Mouse (Mus musculus): ENCODE results near the gene Map2k3. TPM values are rescaled to one million over a fixed set of nuclear protein-coding genes. Genes with fewer than 3 reads are reported as not detected.
A peak's percentile ranks its signal among the peaks of the same experiment; 100 is the strongest.

Map2k3 gene
- total RNA-seq, 2 experiments from 2014 or later: 144 to 173 TPM

GRCm38 (mm10) chr11:60922195-60922594 lies 9.6 kb upstream of the Map2k3 start:
- intact Hi-C loops (cut with DNase I; ENCODE audit: low total_unique reads): no loop called here
- DNase-seq: no peak

GRCm38 (mm10) chr11:60922964-60923363 lies 8.9 kb upstream of the Map2k3 start:
- DNase-seq: no peak

GRCm38 (mm10) chr11:60924498-60924897 lies 7.3 kb upstream of the Map2k3 start:
- intact Hi-C loops (cut with DNase I; ENCODE audit: low total_unique reads): no loop called here
- DNase-seq: no peak

More at GRCm38 (mm10) chr11:60922964-60923363, 8.9 kb upstream of the Map2k3 start:
- intact Hi-C loops (cut with DNase I; ENCODE audit: low total_unique reads): no loop called here

GRCm38 (mm10) chr11:60924981-60925380 lies 6.9 kb upstream of the Map2k3 start:
- intact Hi-C loops (cut with DNase I; ENCODE audit: low total_unique reads): no loop called here
- no peak for DNase-seq

GRCm38 (mm10) chr11:60927264-60927663 lies 4.6 kb upstream of the Map2k3 start:
- intact Hi-C loops (cut with DNase I; ENCODE audit: low total_unique reads): no loop called here
- DNase-seq: peak; percentile 87

GRCm38 (mm10) chr11:60930724-60931281 lies 1.0 kb upstream of the Map2k3 start:
- intact Hi-C loops (cut with DNase I; ENCODE audit: low total_unique reads): no loop called here
- DNase-seq: no peak

GRCm38 (mm10) chr11:60931282-60931868 lies 458 bp upstream of the Map2k3 start:
- intact Hi-C loops (cut with DNase I; ENCODE audit: low total_unique reads): no loop called here
- DNase-seq: no peak

- no peak for DNase-seq
- intact Hi-C loops (cut with DNase I; ENCODE audit: low total_unique reads): no loop called here
Observed at GRCm38 (mm10) chr11:60932503-60933020, 729 bp downstream of the Map2k3 start.

GRCm38 (mm10) chr11:60933178-60933930 lies 1.5 kb downstream of the Map2k3 start:
- intact Hi-C loops (cut with DNase I; ENCODE audit: low total_unique reads): no loop called here

GRCm38 (mm10) chr11:60934795-60935194 lies 3.0 kb downstream of the Map2k3 start:
- intact Hi-C loops (cut with DNase I; ENCODE audit: low total_unique reads): no loop called here

More at GRCm38 (mm10) chr11:60933178-60933930, 1.5 kb downstream of the Map2k3 start:
- DNase-seq: peak; percentile 52

GRCm38 (mm10) chr11:60935326-60935974 lies 3.6 kb downstream of the Map2k3 start:
- peak; percentile 69 for DNase-seq
- intact Hi-C loops (cut with DNase I; ENCODE audit: low total_unique reads): no loop called here

More at GRCm38 (mm10) chr11:60934795-60935194, 3.0 kb downstream of the Map2k3 start:
- DNase-seq: no peak

GRCm38 (mm10) chr11:60935975-60936373 lies 4.1 kb downstream of the Map2k3 start:
- DNase-seq: no peak
- intact Hi-C loops (cut with DNase I; ENCODE audit: low total_unique reads): no loop called here

GRCm38 (mm10) chr11:60937611-60938010 lies 5.8 kb downstream of the Map2k3 start:
- no peak for DNase-seq
- intact Hi-C loops (cut with DNase I; ENCODE audit: low total_unique reads): no loop called here

GRCm38 (mm10) chr11:60939487-60939886 lies 7.7 kb downstream of the Map2k3 start:
- intact Hi-C loops (cut with DNase I; ENCODE audit: low total_unique reads): no loop called here

GRCm38 (mm10) chr11:60940501-60940900 lies 8.7 kb downstream of the Map2k3 start:
- intact Hi-C loops (cut with DNase I; ENCODE audit: low total_unique reads): no loop called here
- no peak for DNase-seq

More at GRCm38 (mm10) chr11:60939487-60939886, 7.7 kb downstream of the Map2k3 start:
- DNase-seq: peak; percentile 48

- intact Hi-C loops (cut with DNase I; ENCODE audit: low total_unique reads): no loop called here
- no peak for DNase-seq
Observed at GRCm38 (mm10) chr11:60941370-60941769, 9.5 kb downstream of the Map2k3 start.

- intact Hi-C loops (cut with DNase I; ENCODE audit: low total_unique reads): no loop called here
- no peak for DNase-seq
Observed at GRCm38 (mm10) chr11:60942263-60943015, 10.6 kb downstream of the Map2k3 start.

- intact Hi-C loops (cut with DNase I; ENCODE audit: low total_unique reads): no loop called here
Observed at GRCm38 (mm10) chr11:60945003-60945402, 13.2 kb downstream of the Map2k3 start.

GRCm38 (mm10) chr11:60951896-60952295 lies 20.1 kb downstream of the Map2k3 start:
- intact Hi-C loops (cut with DNase I; ENCODE audit: low total_unique reads): loop anchor here (10.0 kb wide), 1 partner anchor 73 kb away; the partner anchor contains the start of gene Kcnj12
- DNase-seq: no peak

More at GRCm38 (mm10) chr11:60945003-60945402, 13.2 kb downstream of the Map2k3 start:
- no peak for DNase-seq

All from gastrocnemius, postnatal 14 days (tissue).